Mouse (Mus musculus) gastrocnemius, adult 8-10 months (tissue): ENCODE results near the gene Irf2bp2. TPM values are rescaled to one million over a fixed set of nuclear protein-coding genes. Genes with fewer than 3 reads are reported as not detected.

Source experiments
- DNase-seq, 2 experiments: peaks; one replicate each; pipeline ENCODE4 v3.0.0; 2022; ENCODE audit warnings: low spot score in 2 of 2
- total RNA-seq, 4 experiments: library from RNA; stranded (reverse); gene quantifications; 2 replicates each; pipeline ENCODE4 v1.2.4; 2022

Gene Irf2bp2
- total RNA-seq, 4 experiments from 2014 or later: 22.2 to 31.2 (median 23.5) TPM

DNA sequence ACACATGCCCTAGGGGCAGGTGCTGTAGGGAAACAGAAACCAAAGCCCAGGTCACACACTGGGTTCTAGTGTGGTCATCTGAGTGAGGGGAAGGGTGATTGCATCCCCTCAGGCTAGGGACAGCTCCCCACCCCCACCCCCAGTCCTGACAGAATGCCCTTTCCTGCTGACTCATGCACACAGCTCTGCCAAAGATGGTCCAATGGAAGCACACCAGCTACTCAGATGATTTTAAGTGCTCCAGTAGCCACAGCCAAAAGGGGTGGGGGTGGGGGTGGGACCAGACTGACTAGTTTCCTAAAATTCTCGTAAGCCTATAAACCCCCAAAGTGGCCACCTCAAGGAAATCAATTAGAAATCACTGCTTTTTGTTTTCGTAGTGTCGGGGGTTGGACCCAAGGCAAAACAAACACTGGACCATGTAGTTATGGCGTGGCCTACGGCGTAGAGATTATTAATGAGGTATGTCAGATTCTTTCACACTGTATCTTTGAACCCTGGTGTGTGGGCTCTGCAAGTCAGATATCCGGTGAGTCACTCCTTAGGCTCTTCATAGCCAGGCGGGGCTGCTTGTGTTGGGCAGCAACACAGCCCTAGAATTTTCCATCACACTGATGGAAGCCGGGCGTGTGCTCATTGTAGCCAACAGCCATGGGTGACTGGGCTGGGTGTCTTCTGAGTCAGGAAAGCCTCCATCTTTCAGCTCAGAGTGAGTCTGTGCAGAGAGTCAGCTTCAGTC, 54.3 kb downstream of the Irf2bp2 start:
- peak; percentile 18 to 29 for DNase-seq

DNA sequence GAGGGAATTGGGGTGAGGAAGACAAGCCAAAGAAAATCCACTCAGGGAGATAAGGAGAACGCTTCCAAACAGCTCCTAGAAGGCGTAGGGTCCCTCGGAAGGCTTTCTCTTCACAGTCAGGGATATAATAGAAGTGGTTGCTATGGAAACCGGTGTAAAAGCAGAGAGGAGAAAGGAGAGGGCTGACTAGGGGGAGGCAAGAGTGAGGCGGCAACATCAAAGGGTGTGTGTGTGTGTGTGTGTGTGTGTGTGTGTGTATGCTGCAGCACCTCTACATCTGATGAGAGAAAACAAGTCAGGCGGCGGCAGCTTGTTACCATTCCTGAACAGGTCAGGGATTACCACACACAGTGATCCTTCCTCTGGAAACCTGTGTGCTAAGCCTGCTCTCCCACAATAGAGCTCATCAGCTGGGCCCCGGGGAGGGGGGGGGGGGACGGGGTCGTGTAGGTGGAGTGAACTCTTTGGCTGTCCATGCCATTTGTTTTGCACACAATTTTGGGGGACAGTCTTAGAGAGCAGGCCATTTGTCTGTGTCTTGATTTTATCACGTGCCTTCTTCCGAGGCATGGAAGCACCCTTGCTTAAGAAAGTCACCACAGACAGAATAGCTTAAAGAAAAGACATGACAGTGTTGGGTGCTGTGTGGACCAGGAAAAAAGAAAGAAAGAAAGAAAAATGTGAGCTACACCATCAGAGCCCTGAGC, 55.0 kb downstream of the Irf2bp2 start:
- no peak for DNase-seq

Other genes with a start within 250 kb of the Irf2bp2 start
- 10 to 100 TPM; 21.9 to 25.0 (median 23.5) TPM for gene Coa6, start 171.5 kb downstream of the Irf2bp2 start, total RNA-seq
- 1 to 10 TPM; 4.7 to 6.1 (median 5.4) TPM for gene Tarbp1, start 118.9 kb downstream of the Irf2bp2 start, total RNA-seq